Mouse (Mus musculus): ENCODE data around the gene Ptprf. TPM values are rescaled to one million over a fixed set of nuclear protein-coding genes. Genes with fewer than 3 reads are reported as not detected.

Ptprf gene
- polyA plus RNA-seq, 1 experiment from 2014 or later, result 94.4 TPM

- H3K9me3 ChIP-seq (replicated peaks), result no peaks in the 10 kb centered on the region
- WGBS, result 87% methylated on average over 17 of the region's 17 CpGs
- H3K4me1 ChIP-seq, result no peaks in the 10 kb centered on the region
- no peak overlapping the region for H3K4me3 ChIP-seq
- no peaks in the 10 kb centered on the region for H3K27me3 ChIP-seq (ENCODE audit: low read depth, poor library complexity, severe bottlenecking)
- DNase-seq (ENCODE audit: low spot score), result peak; percentile 59
- H3K36me3 ChIP-seq, result peaks cover 100% of the 10 kb centered on the region
- 0 out of 2 replicates have a peak overlapping the region, but pooled peaks have one; percentile 10 for H3K27ac ChIP-seq (replicated peaks)
Measured at GRCm38 (mm10) chr4:118216726-118217595, 74.2 kb downstream of the Ptprf start.

GRCm38 (mm10) chr4:118214891-118215290, 76.3 kb downstream of the Ptprf start:
- Histone ChIP-seq H3K27me3 (ENCODE audit: low read depth, poor library complexity, severe bottlenecking) (no peaks in the 10 kb centered on the region), H3K9me3 (replicated peaks) (no peaks in the 10 kb centered on the region), H3K36me3 (peaks cover 100% of the 10 kb centered on the region), H3K27ac (replicated peaks) (no peak overlapping the region), H3K4me1 (no peaks in the 10 kb centered on the region), H3K4me3 (no peak overlapping the region)
- 89% methylated on average over 1 of the region's 1 CpGs for WGBS
- DNase-seq (ENCODE audit: low spot score), result no peak

- H3K4me1 ChIP-seq, result peaks cover 14% of the 10 kb centered on the region
- H3K4me3 ChIP-seq, result no peak overlapping the region
- no peaks in the 10 kb centered on the region for H3K9me3 ChIP-seq (replicated peaks)
- H3K27ac ChIP-seq (replicated peaks), result peak overlapping the region; percentile 57
- DNase-seq (ENCODE audit: low spot score), result peak; percentile 25
- H3K36me3 ChIP-seq, result peaks cover 50% of the 10 kb centered on the region
- WGBS, result 54% methylated on average over 10 of the region's 10 CpGs
- H3K27me3 ChIP-seq (ENCODE audit: low read depth, poor library complexity, severe bottlenecking), result no peaks in the 10 kb centered on the region
Measured at GRCm38 (mm10) chr4:118206918-118207640, 84.1 kb downstream of the Ptprf start.

GRCm38 (mm10) chr4:118205906-118206305, 85.3 kb downstream of the Ptprf start:
- peaks cover 38% of the 10 kb centered on the region for H3K36me3 ChIP-seq
- no peak for DNase-seq (ENCODE audit: low spot score)
- H3K27ac ChIP-seq (replicated peaks), result 0 out of 2 replicates have a peak overlapping the region, but pooled peaks have one; percentile 33
- WGBS, result 95% methylated on average over 2 of the region's 2 CpGs
- peaks cover 14% of the 10 kb centered on the region for H3K4me1 ChIP-seq
- H3K27me3 ChIP-seq (ENCODE audit: low read depth, poor library complexity, severe bottlenecking), result no peaks in the 10 kb centered on the region
- H3K4me3 ChIP-seq, result no peak overlapping the region
- no peaks in the 10 kb centered on the region for H3K9me3 ChIP-seq (replicated peaks)

GRCm38 (mm10) chr4:118199093-118199492, 92.1 kb downstream of the Ptprf start:
- WGBS, result 88% methylated on average over 2 of the region's 2 CpGs
- no peak for DNase-seq (ENCODE audit: low spot score)
- Histone ChIP-seq H3K4me3 (no peak overlapping the region), H3K27me3 (ENCODE audit: low read depth, poor library complexity, severe bottlenecking) (no peaks in the 10 kb centered on the region), H3K4me1 (no peaks in the 10 kb centered on the region), H3K27ac (replicated peaks) (no peak overlapping the region), H3K36me3 (no peaks in the 10 kb centered on the region), H3K9me3 (replicated peaks) (no peaks in the 10 kb centered on the region)

GRCm38 (mm10) chr4:118198606-118199005, 92.6 kb downstream of the Ptprf start:
- Histone ChIP-seq H3K27ac (replicated peaks) (no peak overlapping the region), H3K4me1 (peaks cover under 1% of the 10 kb centered on the region; the same call in 1 of the 2 replicates), H3K9me3 (replicated peaks) (no peaks in the 10 kb centered on the region), H3K4me3 (no peak overlapping the region), H3K36me3 (no peaks in the 10 kb centered on the region), H3K27me3 (ENCODE audit: low read depth, poor library complexity, severe bottlenecking) (no peaks in the 10 kb centered on the region)
- WGBS, result 76% methylated on average over 3 of the region's 3 CpGs
- no peak for DNase-seq (ENCODE audit: low spot score)

GRCm38 (mm10) chr4:118196185-118196584, 95.0 kb downstream of the Ptprf start:
- Histone ChIP-seq H3K9me3 (replicated peaks) (no peaks in the 10 kb centered on the region), H3K4me3 (no peak overlapping the region), H3K4me1 (peaks cover 3% of the 10 kb centered on the region; the same call in 1 of the 2 replicates), H3K36me3 (no peaks in the 10 kb centered on the region), H3K27ac (replicated peaks) (no peak overlapping the region), H3K27me3 (ENCODE audit: low read depth, poor library complexity, severe bottlenecking) (no peaks in the 10 kb centered on the region)
- WGBS, result 93% methylated on average over 10 of the region's 10 CpGs
- no peak for DNase-seq (ENCODE audit: low spot score)

GRCm38 (mm10) chr4:118180301-118181080, 110.7 kb downstream of the Ptprf start:
- peaks cover 18% of the 10 kb centered on the region for H3K4me1 ChIP-seq
- H3K9me3 ChIP-seq (replicated peaks), result no peaks in the 10 kb centered on the region
- H3K36me3 ChIP-seq, result peaks cover 20% of the 10 kb centered on the region
- H3K27me3 ChIP-seq (ENCODE audit: low read depth, poor library complexity, severe bottlenecking), result no peaks in the 10 kb centered on the region
- 18% methylated on average over 17 of the region's 17 CpGs for WGBS
- no peak for DNase-seq (ENCODE audit: low spot score)
- H3K27ac ChIP-seq (replicated peaks), result peak overlapping the region; percentile 93
- H3K4me3 ChIP-seq, result peak overlapping the region; percentile 83

- DNase-seq (ENCODE audit: low spot score), result peak; percentile 94
- no peaks in the 10 kb centered on the region for H3K9me3 ChIP-seq (replicated peaks)
- peaks cover 18% of the 10 kb centered on the region for H3K4me1 ChIP-seq
- under 1% methylated on average over 38 of the region's 38 CpGs for WGBS
- H3K27ac ChIP-seq (replicated peaks), result peak within 1 kb of the TSS; percentile 93
- H3K4me3 ChIP-seq, result peak within 1 kb of the TSS; percentile 83
- peaks cover 28% of the 10 kb centered on the region for H3K36me3 ChIP-seq
- no peaks in the 10 kb centered on the region for H3K27me3 ChIP-seq (ENCODE audit: low read depth, poor library complexity, severe bottlenecking)
Measured at GRCm38 (mm10) chr4:118179467-118180300, 111.5 kb downstream of the Ptprf start, which contains the start of gene Kdm4a. Kdm4a (minus strand) TSS chr4:118180043.

- Histone ChIP-seq H3K4me3 (peak overlapping the region; percentile 83), H3K9me3 (replicated peaks) (no peaks in the 10 kb centered on the region), H3K27me3 (ENCODE audit: low read depth, poor library complexity, severe bottlenecking) (no peaks in the 10 kb centered on the region), H3K36me3 (peaks cover 35% of the 10 kb centered on the region), H3K27ac (replicated peaks) (peak overlapping the region; percentile 93), H3K4me1 (peaks cover 18% of the 10 kb centered on the region)
- no peak for DNase-seq (ENCODE audit: low spot score)
- WGBS, result 4% methylated on average over 12 of the region's 12 CpGs
Measured at GRCm38 (mm10) chr4:118178952-118179466, 112.2 kb downstream of the Ptprf start.

- H3K27me3 ChIP-seq (ENCODE audit: low read depth, poor library complexity, severe bottlenecking), result no peaks in the 10 kb centered on the region
- H3K36me3 ChIP-seq, result peaks cover 100% of the 10 kb centered on the region
- H3K27ac ChIP-seq (replicated peaks), result no peak overlapping the region
- no peak overlapping the region for H3K4me3 ChIP-seq
- WGBS, result 94% methylated on average over 12 of the region's 12 CpGs
- no peak for DNase-seq (ENCODE audit: low spot score)
- H3K9me3 ChIP-seq (replicated peaks), result no peaks in the 10 kb centered on the region
- H3K4me1 ChIP-seq, result no peaks in the 10 kb centered on the region
Measured at GRCm38 (mm10) chr4:118172461-118172860, 118.7 kb downstream of the Ptprf start.

Measured in midbrain, embryonic 10.5 days (tissue).